Mouse (Mus musculus) bone marrow macrophage, adult 2 months (primary cell): ENCODE measurements around the gene Eif4h.

Source experiments
- CTCF ChIP-seq: IDR thresholded peaks from 2 replicates; pipeline ENCODE4 v1.5.1; 2012; ENCODE audit warnings: low read depth, mild to moderate bottlenecking, low read length, moderate library complexity
- POLR2A ChIP-seq: IDR thresholded peaks from 2 replicates; pipeline ENCODE4 v1.6.1; 2012; ENCODE audit warnings: mild to moderate bottlenecking, low read depth, low read length, borderline replicate concordance

- TF ChIP-seq CTCF (no peak), POLR2A (peak; percentile 87; the same call in 1 of the 2 replicates)
Observed at GRCm38 (mm10) chr5:134678031-134678430, 38.7 kb upstream of the Eif4h start.
